In the genomic region with DNA sequence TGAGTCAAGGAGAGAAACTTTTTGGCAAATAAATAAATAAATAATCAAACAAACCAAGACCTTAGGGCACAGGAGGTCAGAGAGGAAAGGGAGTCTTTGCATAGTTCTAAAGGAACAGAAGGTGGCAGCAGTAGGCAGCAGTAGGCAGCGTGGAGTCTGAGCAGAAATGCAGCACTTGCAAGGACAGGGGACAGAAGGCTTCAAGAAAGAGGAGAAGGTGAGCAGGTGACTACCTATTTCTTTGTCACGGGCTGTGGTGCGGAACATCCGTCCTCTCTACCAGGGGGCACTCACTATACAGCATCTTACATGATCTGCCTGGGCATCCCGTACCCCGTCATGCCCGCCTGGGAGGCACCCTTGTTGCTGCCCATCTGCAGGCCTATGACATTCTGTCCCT, we compare ENCODE assay signal across 11 mouse cellular contexts. TPM values are rescaled to one million over a fixed set of nuclear protein-coding genes. Genes with fewer than 3 reads are reported as not detected.
A peak's percentile ranks its signal among the peaks of the same experiment; 100 is the strongest.
DNase-seq lines count a peak whose midpoint lies in the region; ATAC-seq and TF ChIP-seq lines count a peak whose summit lies in the region.
"Had no signal": no experiment of that assay in that cellular context is flagged by ENCODE, and none has a peak within 500 bp of the region (broad histone marks: within the 10 kb centered on the region; RNA-seq: fewer than 3 reads in every experiment).

No protein-coding gene starts in this region.

- no peak overlapping the region for H3K4me2 ChIP-seq in forebrain, postnatal 0 days (ENCODE audit: low read depth)

- no peaks in the 10 kb centered on the region for H3K9me3 ChIP-seq in forebrain, postnatal 0 days (ENCODE audit: low read length)

- ATAC-seq in forebrain, postnatal 0 days: 0 out of 2 replicates have a peak, but pooled peaks have one; percentile 14

- DNase-seq in adrenal gland, postnatal 10 days: peak; percentile 10
- no peak for DNase-seq in adrenal gland, postnatal 25 days
- DNase-seq in lung, adult 2 months: no peak
- no peak for DNase-seq in lung, postnatal 25 days (ENCODE audit: low spot score)
- DNase-seq in forebrain, postnatal 0 days: no peak
- DNase-seq in retina, embryonic 14.5 days (ENCODE audit: low spot score): peak; percentile 58
- DNase-seq in thymus, postnatal 0 days (ENCODE audit: low spot score): no peak
- no peak for DNase-seq in frontal cortex, postnatal 25 days (ENCODE audit: low spot score in 2 of 2)
- DNase-seq: right cerebral cortex, postnatal 4 days had no signal

- H3K27me3 ChIP-seq in forebrain, postnatal 0 days (ENCODE audit: insufficient read depth, low read length): no peaks in the 10 kb centered on the region

- 78% methylated on average over 7 of the region's 7 CpGs for WGBS in lung, adult 2 months
- 76% methylated on average over 7 of the region's 7 CpGs for WGBS in forebrain, postnatal 0 days

- TF ChIP-seq CTCF in lung, adult 2 months (IDR thresholded peaks at IDR 0.05; ENCODE audit: insufficient read depth, low read length): peak; percentile 41; the same call in 1 of the 2 replicates
- peak; percentile 50 for TF ChIP-seq CTCF in forebrain, postnatal 0 days (IDR thresholded peaks at IDR 0.05; ENCODE audit: low read depth)

- no peak overlapping the region for H3K27ac ChIP-seq in forebrain, postnatal 0 days (ENCODE audit: low read depth, low read length)

- no peak overlapping the region for H3K4me3 ChIP-seq in lung, adult 2 months (replicated peaks; ENCODE audit: extremely low read depth, low read depth, low read length)
- H3K4me3 ChIP-seq in forebrain, postnatal 0 days (ENCODE audit: low read depth, low read length): no peak overlapping the region

- H3K4me1 ChIP-seq in lung, adult 2 months (ENCODE audit: control insufficient read depth, insufficient read depth, low read length): no peaks in the 10 kb centered on the region
- no peaks in the 10 kb centered on the region for H3K4me1 ChIP-seq in forebrain, postnatal 0 days (ENCODE audit: insufficient read depth)

- H3K9ac ChIP-seq in forebrain, postnatal 0 days: no peak overlapping the region

- H3K36me3 ChIP-seq in forebrain, postnatal 0 days (ENCODE audit: insufficient read depth): peaks cover 33% of the 10 kb centered on the region

- TF ChIP-seq POLR2A in lung, adult 2 months (IDR thresholded peaks at IDR 0.05; ENCODE audit: borderline replicate concordance, extremely low read depth, low read depth, low read length): no peak

RNA-seq across cellular contexts. Expression of a gene that starts 13.1 kb away (rescaled TPM):
- 10 to 100 TPM in 1 of 2 experiments, 1 to 10 TPM in 1; 7.1 to 12.1 TPM for total RNA-seq in adrenal gland, postnatal 10 days (2021)
- 4.9 and 5.0 TPM in 2 replicates for total RNA-seq in adrenal gland, postnatal 25 days (2021)
- polyA plus RNA-seq in lung, adult 2 months (2012; rRNA removed): 0.58 and 1.1 TPM in 2 replicates
- total RNA-seq in forebrain, postnatal 0 days (2014; rRNA removed): 225 and 289 TPM in 2 replicates
- polyA plus RNA-seq in forebrain, postnatal 0 days (2015; fragmentation: Nextera tagmentation; extraction: Ambion mirVana): 328 and 399 TPM in 2 replicates
- 0.33 and 0.46 TPM in 2 replicates for polyA plus RNA-seq in thymus, postnatal 0 days (2015; fragmentation: Nextera tagmentation; extraction: Ambion mirVana)

RNA-seq across cellular contexts. Expression of a gene that starts 17.8 kb away (rescaled TPM):
- under 1 TPM; 0.30 to 0.82 TPM for total RNA-seq in adrenal gland, postnatal 10 days (2021)
- 0.21 TPM in 1 of 2 replicates, not detected in the other for total RNA-seq in adrenal gland, postnatal 25 days (2021)
- polyA plus RNA-seq in lung, adult 2 months (2012; rRNA removed): 0.06 TPM in 1 of 2 replicates, not detected in the other
- total RNA-seq in forebrain, postnatal 0 days (2014; rRNA removed): 0.85 and 1.3 TPM in 2 replicates
- 0.43 and 0.69 TPM in 2 replicates for polyA plus RNA-seq in forebrain, postnatal 0 days (2015; fragmentation: Nextera tagmentation; extraction: Ambion mirVana)
- polyA plus RNA-seq in thymus, postnatal 0 days (2015; fragmentation: Nextera tagmentation; extraction: Ambion mirVana): 0.10 and 0.17 TPM in 2 replicates
- total RNA-seq: heart, postnatal 36 days had no signal
- polyA plus RNA-seq: lung, embryonic 16.5 days had no signal

RNA-seq across cellular contexts. Expression of a gene that starts 31.5 kb away (rescaled TPM):
- 10 to 100 TPM; 23.0 to 26.4 TPM for total RNA-seq in adrenal gland, postnatal 10 days (2021)
- total RNA-seq in adrenal gland, postnatal 25 days (2021): 23.3 and 30.0 TPM in 2 replicates
- 5.4 and 7.2 TPM in 2 replicates for polyA plus RNA-seq in lung, adult 2 months (2012; rRNA removed)
- 22.9 and 27.4 TPM in 2 replicates for total RNA-seq in forebrain, postnatal 0 days (2014; rRNA removed)
- 24.7 and 33.4 TPM in 2 replicates for polyA plus RNA-seq in forebrain, postnatal 0 days (2015; fragmentation: Nextera tagmentation; extraction: Ambion mirVana)
- polyA plus RNA-seq in thymus, postnatal 0 days (2015; fragmentation: Nextera tagmentation; extraction: Ambion mirVana): 34.3 and 39.5 TPM in 2 replicates

RNA-seq across cellular contexts. Expression of a gene that starts 57.4 kb away (rescaled TPM):
- total RNA-seq in adrenal gland, postnatal 10 days (2021): under 1 TPM; 0.18 to 0.48 TPM
- 0.15 TPM in 1 of 2 replicates, not detected in the other for total RNA-seq in adrenal gland, postnatal 25 days (2021)
- polyA plus RNA-seq in lung, adult 2 months (2012; rRNA removed): 0.05 and 0.17 TPM in 2 replicates
- total RNA-seq in forebrain, postnatal 0 days (2014; rRNA removed): 0.23 TPM in 1 of 2 replicates, not detected in the other
- polyA plus RNA-seq in forebrain, postnatal 0 days (2015; fragmentation: Nextera tagmentation; extraction: Ambion mirVana): not detected in 2 replicates
- 0.28 and 0.34 TPM in 2 replicates for polyA plus RNA-seq in thymus, postnatal 0 days (2015; fragmentation: Nextera tagmentation; extraction: Ambion mirVana)
- total RNA-seq: heart, postnatal 36 days had no signal

Comparison
In these comparisons a context has a peak if more than half of its experiments do, and no peak if none do; other contexts are left out.
1. DNase-seq: peak in adrenal gland, postnatal 10 days (single experiment) and retina, embryonic 14.5 days (single experiment); none in adrenal gland, postnatal 25 days (single experiment), lung, adult 2 months (single experiment), lung, postnatal 25 days (single experiment), forebrain, postnatal 0 days (single experiment), thymus, postnatal 0 days (single experiment) and frontal cortex, postnatal 25 days (0 of 2).
2. RNA of a gene that starts 13.1 kb away (total RNA-seq): 225 to 289 TPM in forebrain, postnatal 0 days; 7.1 to 12.1 TPM in adrenal gland, postnatal 10 days and 4.9 to 5.0 TPM in adrenal gland, postnatal 25 days; every median in the first group is over 10 times any median in the second.